Mouse (Mus musculus) erythroid progenitor cell, adult 5-6 weeks (primary cell): Measurements from ENCODE around the gene Fam71b. TPM values are rescaled to one million over a fixed set of nuclear protein-coding genes. Genes with fewer than 3 reads are reported as not detected.

Experiments used
- ATAC-seq: replicated peaks from 2 replicates; pipeline ENCODE4 v1.8.0; 2016; ENCODE audit warnings: moderate number of reproducible peaks, mild to moderate bottlenecking, moderate TSS enrichment, inconsistent platforms; ENCODE audit not compliant: poor library complexity, low FRiP score, severe bottlenecking
- total RNA-seq, 2 experiments: library from RNA; stranded (forward) in 1 of 2; stranded (reverse) in 1 of 2; fragments of 150-400 nt in 1 of 2; fragments of 186-747, 209-891 nt in 1 of 2; gene quantifications; 2 replicates each; pipeline versions ENCODE4 v1.2.3 to v1.2.4; 2015 to 2017; ENCODE audit warnings: low replicate concordance in 2 of 2

Gene Fam71b
- not detected in 2 replicates for total RNA-seq (2015; ENCODE audit: low replicate concordance)
- not detected in 2 replicates for total RNA-seq (2017; ENCODE audit: low replicate concordance)

DNA sequence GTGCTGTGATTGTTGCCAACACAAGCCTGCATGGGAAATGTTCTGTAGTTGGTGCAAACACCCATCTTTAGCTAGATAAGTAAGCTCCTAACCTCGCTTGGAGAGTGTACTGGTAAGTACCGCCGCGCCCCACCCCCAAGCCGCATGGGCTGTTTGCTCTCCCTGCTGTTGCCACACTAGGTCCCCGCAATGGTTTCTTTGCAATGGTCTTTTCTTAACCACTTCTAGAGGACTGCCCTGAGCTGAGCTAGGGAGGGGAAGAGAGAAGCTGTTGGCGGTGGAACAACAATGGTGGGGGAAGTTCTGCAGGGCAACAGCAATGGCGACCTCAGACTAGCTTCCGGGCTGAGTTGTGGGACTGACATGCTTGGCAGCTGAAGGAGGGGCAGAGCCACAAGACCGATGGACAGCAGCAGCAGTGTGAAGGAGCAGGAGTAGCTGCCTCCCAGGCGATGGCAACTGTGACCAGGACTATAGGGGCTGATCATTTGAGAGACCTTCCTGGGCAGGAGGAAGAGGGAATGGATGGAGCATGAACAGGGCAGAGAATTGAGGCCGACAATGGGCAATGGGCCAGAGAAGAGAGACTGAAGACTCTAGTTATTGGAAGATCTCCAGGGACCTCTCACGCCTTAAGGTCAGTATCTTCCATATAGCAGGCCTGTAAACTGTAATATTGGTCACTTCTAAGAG is at the start of gene Fam71b:
Gene Fam71b, plus strand, starts transcription at position 393 of the 693 bp plus-strand sequence.
- ATAC-seq = no peak

DNA sequence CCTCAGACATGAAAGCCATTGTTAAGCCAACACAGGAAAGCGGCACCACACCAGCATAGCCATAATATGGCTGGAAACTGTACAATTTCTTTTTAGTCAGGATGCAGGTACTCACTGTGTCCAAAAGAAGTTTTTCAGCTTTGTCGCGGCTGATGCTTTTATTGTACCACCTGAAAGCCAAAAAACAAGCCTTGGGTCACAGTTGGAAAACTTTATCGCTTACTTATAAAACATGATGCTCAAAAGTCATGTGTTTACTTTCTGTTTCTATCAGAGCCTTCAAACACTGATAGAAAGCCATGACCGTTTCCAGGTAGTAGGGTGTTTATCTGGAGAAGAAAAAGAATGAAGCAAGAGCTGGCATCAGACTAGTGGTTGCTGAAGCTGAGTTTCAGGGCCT is 48.6 kb upstream of the Fam71b start:
- ATAC-seq = no peak

DNA sequence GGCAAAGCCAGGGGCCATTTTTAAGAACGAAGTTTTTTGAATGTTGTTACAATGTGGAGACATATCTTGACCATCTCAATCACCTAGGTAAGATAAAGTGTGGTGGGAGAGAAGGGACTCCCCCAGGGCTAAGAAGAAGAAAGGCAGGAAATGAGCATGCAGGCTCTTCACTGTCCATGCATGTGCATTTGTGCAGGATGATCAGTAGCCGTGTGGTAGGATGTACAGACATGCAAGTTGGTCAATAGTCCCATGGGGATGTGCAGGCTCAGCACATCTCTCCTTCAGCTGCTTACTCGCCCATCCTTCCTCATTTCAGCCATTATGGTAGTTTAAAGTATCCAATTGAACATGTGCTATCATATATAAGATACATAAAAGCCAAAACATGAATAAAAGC is 47.9 kb upstream of the Fam71b start:
- no peak for ATAC-seq

DNA sequence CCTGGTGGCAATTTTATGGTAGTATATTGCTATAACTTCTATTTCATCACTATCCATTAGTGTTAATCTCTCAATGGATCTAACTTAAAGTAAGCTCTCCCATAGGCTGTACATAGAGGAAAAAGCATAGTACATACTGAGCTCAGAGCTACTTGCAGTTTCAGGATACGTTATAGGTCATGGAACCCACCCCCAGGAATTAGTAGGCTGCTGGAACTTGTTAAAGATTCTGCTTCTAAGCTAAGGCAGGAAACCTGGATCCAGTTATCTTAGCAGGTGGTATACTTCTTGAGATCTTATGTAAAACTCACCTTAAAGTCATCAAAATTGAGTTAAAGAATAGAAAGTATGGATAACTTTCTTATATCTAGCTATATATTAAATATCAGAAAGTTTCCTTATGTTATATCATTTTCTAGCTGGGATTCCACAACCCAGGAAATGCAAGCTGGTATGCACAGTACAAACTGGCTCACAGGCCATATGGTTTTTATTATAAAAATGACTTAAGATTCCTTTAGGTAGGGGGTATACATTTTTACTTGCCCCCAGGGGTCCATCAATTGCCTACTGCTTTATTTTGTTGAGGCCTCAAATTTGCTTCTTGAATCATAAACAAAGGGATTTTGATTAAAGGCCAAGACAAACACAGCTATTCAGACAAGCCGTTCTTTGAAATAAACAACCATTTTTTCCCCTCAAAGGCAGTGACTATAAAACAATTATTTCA is 46.5 kb upstream of the Fam71b start:
- no peak for ATAC-seq

DNA sequence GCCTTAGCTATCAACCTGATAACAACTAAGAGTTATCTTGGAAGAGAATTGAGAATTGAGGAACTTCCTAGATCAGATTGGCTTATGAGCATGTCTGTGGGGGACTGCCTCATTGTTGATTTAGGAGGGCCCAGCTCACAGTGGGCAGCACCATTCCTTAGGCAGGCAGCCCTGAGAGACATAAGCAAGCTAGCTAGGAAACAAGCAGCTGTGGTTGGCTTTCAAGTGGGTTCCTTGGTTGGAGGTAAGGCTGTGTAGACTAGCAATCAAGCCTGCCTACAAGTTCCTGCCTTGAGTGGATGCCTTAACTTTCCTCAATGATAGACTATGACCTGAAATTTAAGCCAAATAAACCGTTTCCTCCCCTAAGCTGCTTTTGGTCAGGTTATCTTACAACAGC is 38.0 kb upstream of the Fam71b start:
- no peak for ATAC-seq

DNA sequence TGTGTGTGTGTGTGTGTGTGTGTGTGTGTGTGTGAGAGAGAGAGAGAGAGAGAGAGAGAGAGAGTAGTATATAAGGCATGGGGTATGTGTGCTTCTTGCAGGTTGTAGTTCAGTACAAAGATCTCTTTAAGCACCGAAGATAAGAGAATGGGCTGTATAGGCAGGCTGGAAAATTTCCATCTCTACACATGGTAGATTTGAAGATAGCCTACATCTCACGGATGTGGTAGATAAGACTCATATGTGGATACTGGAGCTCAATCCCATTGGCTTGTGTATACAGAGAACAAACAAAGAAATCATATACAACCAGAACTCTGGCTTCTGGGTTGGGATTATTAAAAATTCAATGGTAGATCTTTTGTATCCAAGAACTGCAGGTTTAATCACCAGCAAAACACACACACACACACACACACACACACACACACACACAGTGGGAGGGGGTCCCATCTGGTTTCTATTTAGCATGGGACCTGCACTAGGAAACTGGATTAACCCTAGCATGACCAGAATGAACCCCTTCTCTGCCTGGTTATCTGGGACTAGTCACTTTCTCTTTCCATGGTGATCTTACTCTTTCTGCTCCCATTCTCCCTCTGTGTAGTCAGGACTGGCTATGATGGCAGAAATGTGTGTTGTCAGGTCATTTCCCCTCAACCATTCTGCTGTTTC is 35.2 kb upstream of the Fam71b start:
- ATAC-seq = no peak

DNA sequence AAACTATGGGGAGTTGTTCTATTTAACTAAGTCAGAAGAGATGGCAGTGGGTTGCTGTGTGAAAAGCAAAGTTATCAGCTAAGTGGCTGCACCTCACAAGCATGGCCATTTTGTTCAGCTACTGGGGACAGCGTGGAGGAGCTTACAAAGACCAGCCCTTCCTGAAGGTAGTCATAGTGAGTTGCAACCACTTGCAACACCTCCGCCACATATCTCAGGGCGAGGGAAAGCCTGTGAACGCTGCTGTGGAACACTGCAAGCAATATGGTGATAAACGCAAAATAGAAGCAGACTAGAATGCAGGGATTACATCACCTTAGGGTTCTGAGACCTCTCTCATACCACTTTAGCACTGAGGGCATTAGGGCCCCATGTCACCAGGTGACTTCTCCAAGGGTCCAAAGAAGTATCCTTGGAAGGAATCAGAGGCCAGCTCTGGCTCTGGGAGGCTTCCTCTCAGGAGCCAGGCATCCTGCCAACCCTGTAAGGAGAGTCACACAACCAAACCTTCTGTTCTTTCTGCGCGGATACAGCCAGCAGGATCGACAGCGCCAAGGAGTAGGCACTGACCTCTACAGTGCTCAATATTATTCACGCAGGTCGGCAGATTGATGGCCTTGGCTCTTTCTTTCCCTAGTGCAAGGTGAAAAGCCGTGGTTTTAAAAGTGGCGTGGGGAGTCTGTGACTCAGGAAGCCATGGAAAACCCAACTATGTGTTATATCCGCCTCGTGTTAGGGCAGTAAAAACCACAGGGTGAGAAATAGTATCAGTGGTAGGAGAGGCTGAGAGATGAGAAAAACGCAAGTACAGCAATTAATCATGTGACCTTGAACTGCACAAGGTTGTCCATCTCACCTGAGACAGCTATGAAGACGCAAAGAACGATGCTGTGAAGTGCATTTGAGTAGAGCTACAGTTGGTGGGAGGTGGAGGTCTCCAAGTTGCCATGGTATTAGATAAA is 34.0 kb upstream of the Fam71b start:
- ATAC-seq = no peak

DNA sequence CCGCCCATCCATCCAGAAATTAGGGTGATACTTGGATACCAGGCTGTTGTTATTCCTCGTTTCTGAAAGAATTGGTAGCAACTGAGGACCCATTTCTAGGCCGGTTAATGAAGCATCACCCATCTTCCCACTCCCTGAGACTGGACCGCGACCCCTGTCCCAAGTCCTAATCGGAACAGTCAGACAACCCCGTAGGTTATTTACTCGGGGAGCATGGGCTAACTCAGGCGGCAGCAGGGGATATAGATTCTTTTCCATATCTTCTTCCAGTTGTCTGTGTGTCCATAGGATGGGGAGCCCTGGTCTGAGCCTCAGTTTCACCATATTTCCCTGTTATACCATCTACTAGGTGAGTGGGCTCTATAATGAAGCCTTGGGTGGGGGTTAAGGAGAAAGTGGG is 32.5 kb upstream of the Fam71b start:
- ATAC-seq = no peak

DNA sequence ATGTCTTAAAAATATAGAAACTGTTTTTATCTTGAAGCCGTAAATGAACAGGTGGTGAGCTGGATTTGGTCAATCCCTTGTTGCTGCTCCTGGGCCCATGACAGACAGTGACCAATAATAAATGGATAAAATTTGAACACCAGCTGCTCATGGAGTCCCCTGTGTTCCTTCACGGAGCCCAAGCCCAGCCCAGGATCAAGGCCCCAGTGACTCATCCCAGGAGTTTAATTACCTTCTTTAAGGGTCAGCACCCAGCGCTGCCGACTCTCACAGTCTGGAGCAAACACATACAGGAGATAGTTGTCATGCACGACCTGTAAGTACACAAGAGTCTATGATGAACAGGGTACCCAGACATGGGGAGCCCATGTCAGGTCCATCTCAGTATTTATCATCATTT is 30.6 kb upstream of the Fam71b start:
- ATAC-seq = no peak

DNA sequence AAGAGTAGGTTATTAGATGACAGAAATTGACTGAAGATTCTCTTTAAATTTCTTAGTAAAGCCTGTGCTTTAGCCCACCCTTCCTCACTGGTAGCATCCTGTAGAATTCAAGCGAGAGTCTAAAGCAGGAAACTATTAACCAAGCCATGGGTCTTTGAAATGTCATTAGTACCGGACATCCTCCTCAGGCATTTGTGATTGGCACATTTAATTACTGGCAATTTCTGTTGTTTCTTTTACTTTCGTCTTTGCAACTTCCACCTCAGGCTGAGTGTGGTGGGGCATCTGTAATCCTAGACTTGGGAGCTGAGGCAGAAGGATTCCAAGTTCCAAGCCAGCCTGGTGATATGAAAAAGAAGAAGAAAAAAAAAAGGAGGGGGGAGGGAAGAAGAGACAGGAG is 30.0 kb upstream of the Fam71b start:
- ATAC-seq = no peak

DNA sequence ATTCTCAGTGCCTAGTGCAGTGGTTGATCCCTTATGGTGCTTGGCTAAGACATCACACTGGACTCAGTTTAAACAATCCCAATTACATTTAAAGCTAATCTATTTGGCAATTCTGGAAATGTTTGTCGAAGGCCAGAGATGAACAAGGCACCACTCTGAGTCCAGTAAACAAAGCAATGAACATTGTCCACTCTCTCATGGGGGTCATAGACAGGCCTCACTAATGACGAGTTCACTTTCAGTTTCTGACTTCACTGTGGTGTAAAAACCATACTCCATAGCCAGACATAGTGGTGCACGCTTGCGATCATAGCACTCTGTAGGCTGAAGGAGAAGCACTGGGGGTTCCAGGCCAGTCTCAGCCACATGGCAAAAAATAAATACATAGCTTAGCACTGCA is 25.9 kb upstream of the Fam71b start:
- ATAC-seq = no peak

DNA sequence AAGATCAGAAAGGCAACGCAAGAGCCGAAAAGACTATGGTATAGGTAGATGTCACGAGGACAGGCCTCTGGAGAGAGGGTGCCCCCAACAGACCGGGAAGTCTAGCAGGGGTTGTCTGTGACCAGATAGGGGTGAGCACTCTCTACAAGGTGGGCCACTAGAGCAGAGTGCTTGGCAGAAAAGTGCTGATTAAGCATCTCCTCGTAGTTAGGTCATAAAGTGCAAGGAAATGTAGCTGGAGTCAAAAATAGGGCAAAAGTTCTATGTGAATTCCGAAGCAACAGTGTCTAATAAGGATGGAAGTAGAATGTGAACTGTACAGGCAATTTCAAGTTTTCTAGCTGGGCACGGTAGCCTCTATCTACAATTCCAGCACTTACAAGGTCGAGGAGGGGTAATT is 25.1 kb upstream of the Fam71b start:
- no peak for ATAC-seq

DNA sequence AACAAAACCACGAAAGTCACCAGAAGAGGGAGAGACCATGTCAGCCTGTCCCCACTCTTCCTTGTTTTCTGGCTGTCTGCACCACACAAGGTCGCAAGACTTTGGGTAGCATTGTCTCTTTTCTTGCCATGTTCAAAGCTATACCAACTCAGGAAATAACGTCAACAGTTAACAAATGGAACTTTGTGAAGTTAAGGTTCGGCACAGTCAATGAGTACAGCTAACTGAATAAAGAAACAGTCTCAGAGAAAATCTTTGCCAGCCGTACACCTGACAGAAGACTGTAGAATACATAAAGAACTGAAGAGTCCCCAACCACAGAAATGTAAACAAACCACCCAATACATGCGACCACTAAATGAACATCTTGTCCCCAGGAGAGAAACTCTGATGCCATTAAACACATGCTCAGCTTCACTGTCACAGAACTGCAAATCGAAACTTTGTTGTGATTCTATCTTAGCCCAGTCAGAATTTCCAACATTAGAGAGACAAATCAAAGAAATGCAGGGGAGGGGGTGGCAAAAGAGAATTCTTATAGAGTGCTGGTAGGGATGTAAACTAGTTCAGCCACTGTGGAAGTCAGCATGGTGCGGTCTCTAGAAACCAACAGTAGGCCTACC is 23.9 kb upstream of the Fam71b start:
- ATAC-seq = no peak

DNA sequence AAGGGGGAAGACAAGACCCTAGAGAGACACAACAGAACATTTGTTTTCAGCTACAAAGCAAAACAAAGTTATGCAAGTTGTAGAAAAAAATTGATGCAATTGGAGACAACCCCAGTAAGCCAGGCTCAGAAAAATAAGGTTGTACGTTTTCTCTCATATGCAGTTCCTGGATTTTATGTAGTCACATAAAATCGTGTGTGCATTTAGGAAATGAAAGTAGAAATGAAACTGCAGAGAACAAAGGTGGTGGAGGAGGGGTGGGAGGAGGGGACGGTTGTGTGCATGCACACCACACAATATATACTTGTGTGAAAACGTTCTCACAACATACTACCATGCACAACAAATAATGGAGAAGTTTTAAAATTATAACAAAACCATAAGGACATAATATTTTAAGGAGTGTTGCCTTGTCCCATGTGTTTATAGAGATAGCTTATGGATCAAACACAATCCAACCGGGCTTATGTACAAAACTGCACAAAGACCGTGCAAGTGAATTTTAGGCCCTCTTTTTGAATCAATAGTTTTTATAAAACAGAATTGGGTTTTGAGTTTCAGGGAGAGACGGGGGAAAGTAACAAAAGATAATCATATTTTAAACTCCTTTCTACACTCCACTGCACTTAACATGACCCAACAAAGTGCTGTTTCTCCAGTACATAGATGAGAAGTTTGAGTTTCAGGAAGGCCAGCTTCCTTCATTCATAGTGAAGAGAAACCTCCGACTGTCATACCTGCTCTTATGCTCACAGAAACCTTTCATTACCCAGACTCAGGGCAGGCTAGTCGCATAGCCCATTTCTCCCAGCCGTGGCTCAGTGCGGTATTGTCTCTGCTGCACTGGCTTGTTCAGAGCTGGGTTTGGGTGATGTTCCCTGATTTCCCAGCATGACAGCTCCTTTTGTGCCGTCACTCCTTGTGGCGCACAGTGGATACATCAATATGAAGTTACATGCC is 23.0 kb upstream of the Fam71b start:
- ATAC-seq = no peak

DNA sequence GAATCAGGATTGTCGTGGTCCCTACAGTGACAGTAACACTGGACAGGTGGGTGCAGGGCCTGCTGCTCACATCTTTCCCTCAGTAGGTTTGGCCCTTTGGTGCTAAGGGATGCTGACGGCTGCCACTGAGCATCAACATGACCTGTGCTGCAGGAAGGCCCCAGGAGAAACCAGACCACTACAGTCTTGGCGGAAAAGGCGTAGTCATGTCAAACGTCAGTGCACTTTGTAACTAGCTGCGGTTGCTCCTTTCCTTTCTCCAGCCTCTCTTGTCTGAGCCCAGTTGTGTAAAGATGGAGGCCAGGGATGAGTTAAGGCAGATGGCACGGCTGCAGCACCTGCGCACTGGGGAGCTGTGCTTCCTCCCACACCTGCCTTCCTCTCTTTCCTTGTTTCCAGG is 21.3 kb upstream of the Fam71b start:
- no peak for ATAC-seq

DNA sequence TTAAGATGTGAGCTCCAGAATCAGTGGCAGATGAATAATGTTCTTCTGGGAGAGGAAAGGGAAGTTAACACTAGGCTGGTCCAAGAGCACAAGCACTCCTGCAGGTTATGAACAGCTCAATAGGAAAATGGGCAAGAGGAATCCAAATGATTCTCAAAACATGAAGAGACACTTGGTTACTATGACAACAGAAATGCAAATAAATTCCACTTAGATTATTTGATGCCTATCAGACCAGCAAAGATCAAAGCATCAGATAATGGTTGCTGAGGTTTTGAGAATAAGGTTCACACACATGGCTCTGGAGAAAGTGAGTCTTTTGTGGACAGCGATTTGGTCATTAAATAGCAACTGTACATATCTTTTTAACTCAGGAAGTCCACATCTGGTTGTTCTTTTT is 19.0 kb upstream of the Fam71b start:
- no peak for ATAC-seq

DNA sequence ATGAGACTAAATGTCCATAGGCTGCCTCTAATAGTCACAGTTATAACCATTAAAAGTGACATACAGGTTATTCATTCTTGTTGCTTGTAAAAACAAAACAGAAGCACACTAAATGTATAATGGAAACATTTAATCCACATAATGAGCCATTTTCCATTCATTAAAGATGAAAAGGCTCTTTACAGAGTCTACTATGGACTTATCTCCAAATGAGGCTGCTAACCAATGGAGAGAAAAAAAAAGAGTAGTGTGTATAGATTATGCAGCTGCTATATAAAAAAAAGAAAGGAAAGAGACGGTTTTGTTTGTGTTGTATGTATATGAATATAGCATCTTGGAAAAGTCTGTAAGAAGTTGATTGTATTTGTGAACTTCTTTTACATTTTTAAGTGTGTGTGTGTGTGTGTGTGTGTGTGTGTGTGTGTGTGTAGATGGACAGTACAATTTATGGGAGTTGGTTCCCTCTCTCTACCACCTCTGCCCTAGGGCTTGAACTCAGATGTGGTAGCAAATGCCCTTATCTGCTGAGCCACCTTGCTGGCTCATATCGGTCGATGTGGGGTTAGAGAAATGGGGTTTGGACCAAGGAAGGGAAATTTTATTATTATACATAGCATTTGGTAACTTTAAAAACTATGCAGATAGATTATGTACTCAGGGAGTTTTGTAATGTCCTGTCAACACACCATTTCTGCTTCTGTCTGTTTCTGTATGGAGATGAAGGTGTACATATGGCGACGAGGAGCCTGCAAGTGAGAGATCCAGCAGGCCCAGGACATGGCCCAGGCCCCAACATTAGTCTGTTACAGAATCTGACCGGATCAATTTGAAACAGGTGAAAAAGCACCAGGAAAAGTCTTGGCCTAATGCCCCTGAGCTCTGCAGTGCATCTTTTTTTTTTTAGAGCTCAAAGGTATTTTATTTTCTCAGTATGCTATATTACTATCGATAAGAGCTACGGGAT is 18.3 kb upstream of the Fam71b start:
- peak; percentile 96 for ATAC-seq
